Mouse (Mus musculus): ENCODE measurements at regions not wholly inside any gene's neighbourhood (a gene's known extent, or its start where the extent isn't known, plus 50 kb on each side); places are given as distances from the start of the nearest gene placed in this dataset.

- TF ChIP-seq POLR2A (IDR thresholded peaks at IDR 0.05; ENCODE audit: low read depth, low read length) (no peak), CTCF (conservative IDR thresholded peaks at IDR 0.05; ENCODE audit: insufficient read depth, insufficient read length, low read depth, low read length) (no peak)
These were observed 162.5 kb upstream of the Peli2 start for GRCm38 (mm10) chr14:47958171-47958570.
